Mouse (Mus musculus) heart, postnatal 10 days (tissue): ENCODE data around the gene Mum1. TPM values are rescaled to one million over a fixed set of nuclear protein-coding genes. Genes with fewer than 3 reads are reported as not detected.

Source experiments
- microRNA-seq, 2 experiments: library from miRNA; unstranded; fragments of <30 nt; microRNA quantifications; one replicate each; pipeline ENCODE4 v1.2.0; 2022
- total RNA-seq, 2 experiments: library from RNA; stranded (reverse); gene quantifications; 2 replicates each; pipeline ENCODE4 v1.2.3; 2021

The Mum1 gene
- total RNA-seq, 2 experiments from 2014 or later = 20.3 to 23.1 TPM

Small RNAs within 50 kb of the gene (microRNA-seq; reads per million reads assigned to microRNA genes)
- gene Mir6911 = 0.70 to 1.9 reads per million in 2 experiments

Other genes with a start within 250 kb of the Mum1 start
- 100 to 1,000 TPM; 126 to 132 TPM for gene Tmem259, start 242.1 kb upstream of the Mum1 start, total RNA-seq
- 10 to 100 TPM; 60.3 to 65.6 TPM for gene Cnn2, start 237.8 kb upstream of the Mum1 start, total RNA-seq
- gene Abca7, start 229.9 kb upstream of the Mum1 start, total RNA-seq = 1 to 10 TPM; 7.8 to 8.2 TPM
- gene Arhgap45, start 209.8 kb upstream of the Mum1 start, total RNA-seq = 1 to 10 TPM; 5.0 to 6.1 TPM
- gene Polr2e, start 186.6 kb upstream of the Mum1 start, total RNA-seq = 10 to 100 TPM; 79.0 to 79.1 TPM
- gene Gpx4, start 179.3 kb upstream of the Mum1 start, total RNA-seq = 100 to 1,000 TPM; 551 to 562 TPM
- 10 to 100 TPM; 15.1 to 17.6 TPM for gene Sbno2, start 120.9 kb upstream of the Mum1 start, total RNA-seq
- 100 to 1,000 TPM; 110 to 112 TPM for gene Stk11, start 110.6 kb upstream of the Mum1 start, total RNA-seq
- 1,000 to 10,000 TPM; 1,058 to 1,125 TPM for gene Atp5d, start 87.8 kb upstream of the Mum1 start, total RNA-seq
- 1 to 10 TPM; 3.2 to 4.1 TPM for gene Cbarp, start 85.6 kb upstream of the Mum1 start, total RNA-seq
- gene Midn, start 78.2 kb upstream of the Mum1 start, total RNA-seq = 100 to 1,000 TPM; 132 to 190 TPM
- 100 to 1,000 TPM; 113 to 134 TPM for gene Cirbp, start 60.4 kb upstream of the Mum1 start, total RNA-seq
- 1 to 10 TPM; 3.1 to 3.4 TPM for gene 1600002K03Rik, start 53.5 kb upstream of the Mum1 start, total RNA-seq
- gene Efna2, start 47.0 kb upstream of the Mum1 start, total RNA-seq = 1 to 10 TPM; 1.4 to 1.7 TPM
- gene Ndufs7, start 22.7 kb downstream of the Mum1 start, total RNA-seq = 100 to 1,000 TPM; 609 to 639 TPM
- 10 to 100 TPM; 19.3 to 21.3 TPM for gene Gamt, start 34.6 kb downstream of the Mum1 start, total RNA-seq
- gene Dazap1, start 35.1 kb downstream of the Mum1 start, total RNA-seq = 10 to 100 TPM; 86.4 to 95.4 TPM
- 100 to 1,000 TPM; 859 to 871 TPM for gene Rps15, start 66.0 kb downstream of the Mum1 start, total RNA-seq
- 1 to 10 TPM; 4.7 to 5.0 TPM for gene Apc2, start 69.5 kb downstream of the Mum1 start, total RNA-seq
- gene 2310011J03Rik, start 94.1 kb downstream of the Mum1 start, total RNA-seq = 10 to 100 TPM; 15.3 to 17.9 TPM
- gene Pcsk4, start 103.1 kb downstream of the Mum1 start, total RNA-seq = 1 to 10 TPM; 1.7 to 1.8 TPM
- gene Reep6, start 103.5 kb downstream of the Mum1 start, total RNA-seq = 1 to 10 TPM; 2.2 to 2.4 TPM
- gene Adamtsl5, start 122.0 kb downstream of the Mum1 start, total RNA-seq = 10 to 100 TPM; 36.9 to 42.9 TPM
- gene Plk5, start 130.0 kb downstream of the Mum1 start, total RNA-seq = under 1 TPM in 1 of 2 experiments, not detected in 1; 0.25 TPM
- gene Mex3d, start 161.2 kb downstream of the Mum1 start, total RNA-seq = 10 to 100 TPM; 12.7 to 16.1 TPM
- 100 to 1,000 TPM; 102 to 105 TPM for gene Mbd3, start 173.1 kb downstream of the Mum1 start, total RNA-seq
- 1,000 to 10,000 TPM; 1,658 to 1,691 TPM for gene Uqcr11, start 180.4 kb downstream of the Mum1 start, total RNA-seq
- gene Tcf3, start 207.2 kb downstream of the Mum1 start, total RNA-seq = 10 to 100 TPM; 40.3 to 51.8 TPM